Mouse (Mus musculus): Measurements from ENCODE around the gene Fmo4. TPM values are rescaled to one million over a fixed set of nuclear protein-coding genes. Genes with fewer than 3 reads are reported as not detected.

Gene Fmo4
- polyA plus RNA-seq (2016; fragmentation: Nextera tagmentation; extraction: Ambion mirVana): 0.08 TPM in 1 of 2 replicates, not detected in the other

DNA sequence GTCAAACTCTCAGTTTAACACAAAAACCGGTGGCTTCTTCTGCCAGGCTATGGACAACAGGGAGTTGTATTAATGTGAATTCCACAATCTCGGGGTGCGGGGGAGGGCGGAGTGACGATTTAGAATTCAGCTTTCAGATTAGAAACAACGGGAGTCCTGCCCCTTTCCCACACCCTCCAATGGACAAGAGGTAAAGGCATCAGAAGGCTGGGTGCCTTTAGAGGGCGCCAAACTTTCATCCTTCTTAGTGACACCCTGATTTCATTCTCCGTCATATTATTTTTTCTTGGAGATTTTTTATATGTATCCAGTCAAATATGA, at the start of gene Fmo4:
Fmo4 (minus strand) TSS at position 137 of the 321 bp plus-strand sequence.
- no peaks in the 10 kb centered on the region for H3K9me3 ChIP-seq
- H3K4me1 ChIP-seq: no peaks in the 10 kb centered on the region
- H3K36me3 ChIP-seq: no peaks in the 10 kb centered on the region
- no peaks in the 10 kb centered on the region for H3K27me3 ChIP-seq (ENCODE audit: insufficient read depth, poor library complexity, severe bottlenecking)
- no peak within 1 kb of the TSS for H3K4me3 ChIP-seq
- H3K27ac ChIP-seq: no peak within 1 kb of the TSS
- no peak for DNase-seq (ENCODE audit: low spot score)
- 39% methylated on average over 8 of the region's 8 CpGs for WGBS

DNA sequence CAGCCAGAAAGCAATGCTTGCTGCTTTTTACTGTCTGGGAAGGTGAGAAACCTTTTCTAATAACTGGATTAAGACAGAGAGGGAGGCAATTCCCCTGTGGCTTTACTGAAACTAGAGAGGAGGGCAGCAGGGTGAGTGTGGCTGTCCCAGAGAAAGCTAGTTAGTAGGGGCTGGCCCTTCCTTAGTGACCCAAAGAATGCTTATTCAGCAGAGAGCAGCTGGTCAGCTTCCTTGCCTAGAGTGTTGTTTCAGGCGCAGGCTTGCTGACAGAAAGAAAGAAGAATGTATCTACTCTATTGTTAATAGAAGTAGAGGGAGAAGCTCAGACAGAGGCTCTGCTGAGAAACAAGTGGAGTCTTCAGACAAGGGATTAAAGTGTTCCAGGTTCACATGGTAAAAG, 48.6 kb upstream of the Fmo4 start:
- WGBS: 38% methylated on average over 1 of the region's 1 CpGs
- Histone ChIP-seq H3K36me3 (no peaks in the 10 kb centered on the region), H3K4me1 (0 out of 2 replicates have a peak, but pooled peaks cover 2% of the 10 kb centered on the region), H3K27me3 (ENCODE audit: insufficient read depth, poor library complexity, severe bottlenecking) (no peaks in the 10 kb centered on the region), H3K9me3 (no peaks in the 10 kb centered on the region), H3K27ac (no peak overlapping the region), H3K4me3 (no peak overlapping the region)
- DNase-seq (ENCODE audit: low spot score): no peak

DNA sequence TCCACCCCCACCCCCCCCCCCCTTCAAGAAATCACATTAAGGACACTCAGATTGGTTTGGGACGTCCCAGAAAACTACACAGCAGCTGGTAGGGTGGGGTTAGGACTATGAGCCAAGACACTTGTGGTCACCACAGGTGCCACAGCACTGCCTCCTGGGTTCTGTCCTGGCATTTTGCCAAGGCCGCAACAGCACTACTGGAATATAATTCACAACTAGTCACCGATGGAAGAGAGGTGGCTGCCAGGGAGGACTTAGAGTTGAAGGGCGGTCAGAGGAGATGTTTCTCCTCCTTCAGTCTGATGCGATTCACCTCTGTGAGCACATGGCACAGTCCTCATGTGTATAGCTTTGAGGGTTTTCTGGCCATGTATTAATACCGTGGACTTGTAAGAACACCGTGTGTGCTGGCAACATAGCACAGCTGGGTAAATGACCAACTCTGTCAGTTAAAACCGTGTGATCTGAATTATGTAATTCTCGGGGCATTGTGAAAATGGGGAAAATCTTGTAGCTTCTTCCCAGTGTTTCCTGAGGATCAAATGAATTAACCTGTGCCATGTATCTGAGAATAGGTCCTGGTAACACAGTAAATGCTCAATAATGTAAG, 46.3 kb upstream of the Fmo4 start:
- Histone ChIP-seq H3K27ac (no peak overlapping the region), H3K27me3 (ENCODE audit: insufficient read depth, poor library complexity, severe bottlenecking) (no peaks in the 10 kb centered on the region), H3K4me1 (0 out of 2 replicates have a peak, but pooled peaks cover 2% of the 10 kb centered on the region), H3K36me3 (no peaks in the 10 kb centered on the region), H3K9me3 (no peaks in the 10 kb centered on the region), H3K4me3 (no peak overlapping the region)
- no peak for DNase-seq (ENCODE audit: low spot score)
- WGBS: 86% methylated on average over 9 of the region's 9 CpGs

DNA sequence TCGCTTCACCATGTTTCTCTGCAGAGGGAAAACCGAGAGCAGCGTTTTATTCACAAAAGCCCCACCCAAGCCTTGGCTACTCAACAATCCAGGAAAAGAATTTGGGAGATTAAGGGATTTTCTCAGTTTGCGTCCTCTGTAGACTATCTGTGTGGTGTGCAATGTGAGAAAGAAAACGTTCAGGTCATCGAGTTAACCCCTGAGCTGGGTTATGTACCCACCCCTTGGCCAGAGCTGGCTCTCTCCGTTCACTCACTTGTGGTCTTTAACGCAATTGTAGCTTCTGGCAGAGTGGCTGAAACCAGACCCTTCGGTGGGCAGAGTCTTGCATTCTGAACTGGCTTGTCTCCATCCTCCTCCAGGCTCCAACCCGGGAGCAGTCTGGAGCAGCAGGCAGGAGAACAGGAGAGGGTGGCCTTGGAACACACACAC, 45.8 kb upstream of the Fmo4 start:
- no peak overlapping the region for H3K27ac ChIP-seq
- no peaks in the 10 kb centered on the region for H3K36me3 ChIP-seq
- no peak for DNase-seq (ENCODE audit: low spot score)
- H3K9me3 ChIP-seq: no peaks in the 10 kb centered on the region
- H3K4me1 ChIP-seq: 0 out of 2 replicates have a peak, but pooled peaks cover 2% of the 10 kb centered on the region
- H3K27me3 ChIP-seq (ENCODE audit: insufficient read depth, poor library complexity, severe bottlenecking): no peaks in the 10 kb centered on the region
- WGBS: 68% methylated on average over 10 of the region's 10 CpGs
- H3K4me3 ChIP-seq: no peak overlapping the region

DNA sequence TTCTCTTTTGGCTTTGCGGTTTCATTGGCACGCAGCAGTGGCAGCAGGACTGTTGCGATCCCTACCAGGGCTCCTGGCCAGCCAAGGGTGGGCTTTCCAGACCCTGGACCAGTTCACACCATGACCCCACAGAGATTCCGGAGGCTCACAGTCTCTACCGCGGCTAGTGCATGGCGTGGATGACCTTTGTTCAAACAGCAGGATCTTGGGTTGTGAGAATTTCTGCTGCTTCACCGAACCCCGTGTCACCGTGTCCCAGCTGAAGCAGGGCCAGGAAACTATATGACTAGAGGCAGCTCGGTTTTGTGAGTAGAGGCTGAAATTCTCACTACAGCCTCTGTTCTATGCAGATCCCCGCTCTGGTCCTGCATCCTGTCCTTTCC, 45.0 kb upstream of the Fmo4 start:
- no peaks in the 10 kb centered on the region for H3K36me3 ChIP-seq
- H3K27me3 ChIP-seq (ENCODE audit: insufficient read depth, poor library complexity, severe bottlenecking): no peaks in the 10 kb centered on the region
- no peaks in the 10 kb centered on the region for H3K9me3 ChIP-seq
- 78% methylated on average over 12 of the region's 12 CpGs for WGBS
- no peak overlapping the region for H3K27ac ChIP-seq
- H3K4me1 ChIP-seq: 0 out of 2 replicates have a peak, but pooled peaks cover 2% of the 10 kb centered on the region
- no peak for DNase-seq (ENCODE audit: low spot score)
- H3K4me3 ChIP-seq: no peak overlapping the region

DNA sequence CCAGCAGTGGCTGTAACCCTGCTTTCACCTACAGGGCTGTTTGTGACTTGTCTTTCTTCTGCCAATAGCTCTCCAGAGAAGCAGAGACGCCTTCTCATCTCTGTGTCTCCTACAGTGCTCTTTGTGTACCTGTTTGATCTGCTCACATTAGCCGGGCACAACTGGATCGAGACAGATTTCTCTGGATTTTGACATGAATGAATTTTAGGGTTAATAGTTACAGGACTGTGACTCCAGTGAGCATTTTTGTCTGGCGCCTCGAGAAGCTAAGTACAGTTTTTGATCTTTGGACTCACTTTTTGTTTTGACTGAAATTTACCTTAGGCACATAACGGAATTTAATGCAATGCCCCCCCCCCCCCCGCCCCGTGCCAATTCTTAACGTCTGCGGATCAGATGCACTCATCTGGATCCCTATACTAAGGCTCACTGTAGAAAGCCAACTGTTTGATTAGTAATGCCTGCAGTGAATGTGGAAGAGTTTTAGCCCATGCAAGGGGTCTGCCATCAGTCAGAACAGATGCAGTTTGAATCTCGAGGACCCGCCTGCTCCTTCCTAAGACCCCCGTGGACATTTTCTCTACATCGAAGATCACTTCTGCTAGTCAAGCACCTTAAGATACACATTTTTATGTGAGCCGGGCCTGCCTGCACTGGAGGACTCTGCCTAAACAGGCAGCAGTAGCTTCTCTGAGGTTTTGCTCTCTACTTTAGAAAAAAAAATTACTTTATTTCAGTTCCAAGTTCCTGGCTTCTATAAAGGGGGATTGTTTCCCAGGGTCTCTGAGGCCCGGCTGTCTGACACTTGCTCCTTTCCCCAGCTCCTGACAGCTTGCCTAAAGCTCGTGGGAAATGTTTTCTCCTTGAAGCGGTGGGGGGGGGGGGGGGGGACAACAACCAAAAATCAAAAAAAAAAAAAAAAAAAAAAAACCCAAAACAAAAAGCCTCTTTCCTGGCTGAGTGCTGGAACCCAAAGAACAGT, 44.3 kb upstream of the Fmo4 start:
- no peaks in the 10 kb centered on the region for H3K36me3 ChIP-seq
- no peaks in the 10 kb centered on the region for H3K27me3 ChIP-seq (ENCODE audit: insufficient read depth, poor library complexity, severe bottlenecking)
- H3K4me1 ChIP-seq: 0 out of 2 replicates have a peak, but pooled peaks cover 2% of the 10 kb centered on the region
- H3K27ac ChIP-seq: no peak overlapping the region
- WGBS: 74% methylated on average over 17 of the region's 18 CpGs
- DNase-seq (ENCODE audit: low spot score): no peak
- H3K4me3 ChIP-seq: no peak overlapping the region
- H3K9me3 ChIP-seq: no peaks in the 10 kb centered on the region

DNA sequence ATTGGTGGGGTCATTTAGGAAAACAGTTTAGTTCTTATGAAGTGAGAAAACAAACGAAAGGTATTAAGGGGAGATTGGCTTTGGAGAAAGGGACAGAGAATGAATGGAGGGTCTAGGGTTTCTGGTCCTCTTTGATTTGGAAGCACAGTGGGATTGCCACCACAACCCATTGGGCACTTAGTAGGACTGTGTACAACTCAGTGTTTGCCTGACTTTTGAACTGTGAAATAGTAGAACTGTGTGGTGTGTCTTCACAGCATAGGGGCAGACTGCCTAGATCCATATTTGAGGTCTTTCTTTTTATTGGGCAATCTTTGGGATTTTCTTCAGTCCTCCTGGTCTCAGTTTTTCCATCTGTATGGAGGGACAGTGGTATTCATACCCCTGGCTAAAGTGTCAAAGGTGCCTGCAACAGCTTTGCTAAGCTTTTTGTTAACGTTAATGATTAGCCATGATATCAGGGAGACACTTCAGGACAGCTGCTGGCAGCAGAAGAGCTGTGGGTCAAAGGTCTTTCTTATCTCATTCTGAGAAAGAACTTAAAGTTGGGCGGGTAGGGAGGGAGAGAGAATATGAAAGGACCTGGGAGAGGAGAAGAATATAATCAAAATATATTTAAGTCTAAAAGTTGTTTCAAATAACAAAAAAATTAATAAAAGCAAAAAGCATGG, 40.2 kb upstream of the Fmo4 start:
- no peaks in the 10 kb centered on the region for H3K36me3 ChIP-seq
- no peak overlapping the region for H3K4me3 ChIP-seq
- H3K27me3 ChIP-seq (ENCODE audit: insufficient read depth, poor library complexity, severe bottlenecking): no peaks in the 10 kb centered on the region
- no peak for DNase-seq (ENCODE audit: low spot score)
- H3K9me3 ChIP-seq: no peaks in the 10 kb centered on the region
- no peak overlapping the region for H3K27ac ChIP-seq
- WGBS: 29% methylated on average over 3 of the region's 3 CpGs
- no peaks in the 10 kb centered on the region for H3K4me1 ChIP-seq

DNA sequence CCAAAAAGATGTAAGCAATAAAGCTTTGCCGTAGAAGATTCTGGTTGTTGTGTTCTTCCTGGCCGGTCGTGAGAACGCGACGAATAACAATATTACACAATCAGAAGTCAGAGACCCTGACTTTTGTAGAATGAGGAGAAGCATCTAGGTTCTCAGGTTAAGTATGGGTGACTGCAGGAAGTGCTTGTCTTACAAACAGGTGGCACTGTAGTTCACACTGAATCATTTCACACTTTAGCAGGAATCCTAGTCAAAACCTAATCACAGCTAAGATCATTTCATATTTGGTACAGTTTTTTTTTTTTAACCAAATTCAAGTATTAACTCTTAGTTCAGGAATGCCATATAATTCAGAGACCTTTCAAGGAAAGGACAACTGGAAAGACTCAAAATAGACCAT, 33.8 kb upstream of the Fmo4 start:
- Histone ChIP-seq H3K36me3 (no peaks in the 10 kb centered on the region), H3K27ac (no peak overlapping the region), H3K4me3 (no peak overlapping the region), H3K4me1 (no peaks in the 10 kb centered on the region), H3K9me3 (no peaks in the 10 kb centered on the region), H3K27me3 (ENCODE audit: insufficient read depth, poor library complexity, severe bottlenecking) (no peaks in the 10 kb centered on the region)
- WGBS: 94% methylated on average over 6 of the region's 6 CpGs
- no peak for DNase-seq (ENCODE audit: low spot score)

DNA sequence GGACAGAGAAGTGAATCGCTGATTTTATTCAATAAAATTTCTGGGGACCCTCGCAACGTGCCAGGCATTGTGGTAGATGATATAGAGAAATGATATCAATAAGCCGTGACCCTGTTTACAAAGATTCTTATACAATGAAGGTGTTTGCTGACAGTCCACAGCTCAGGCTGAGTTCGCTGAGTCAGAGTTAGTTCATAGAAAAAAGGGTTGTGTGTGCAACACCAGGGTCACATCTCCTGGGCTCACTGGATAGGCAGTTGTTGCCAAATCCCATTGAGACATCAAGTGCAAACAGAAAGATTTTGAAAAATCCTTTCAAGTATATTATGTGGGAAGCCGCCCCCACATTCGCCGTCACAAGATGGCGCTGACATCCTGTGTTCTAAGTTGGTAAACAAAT, 26.4 kb upstream of the Fmo4 start:
- no peaks in the 10 kb centered on the region for H3K36me3 ChIP-seq
- H3K27me3 ChIP-seq (ENCODE audit: insufficient read depth, poor library complexity, severe bottlenecking): no peaks in the 10 kb centered on the region
- H3K9me3 ChIP-seq: no peaks in the 10 kb centered on the region
- H3K27ac ChIP-seq: no peak overlapping the region
- no peak for DNase-seq (ENCODE audit: low spot score)
- no peak overlapping the region for H3K4me3 ChIP-seq
- 89% methylated on average over 9 of the region's 9 CpGs for WGBS
- H3K4me1 ChIP-seq: no peaks in the 10 kb centered on the region

DNA sequence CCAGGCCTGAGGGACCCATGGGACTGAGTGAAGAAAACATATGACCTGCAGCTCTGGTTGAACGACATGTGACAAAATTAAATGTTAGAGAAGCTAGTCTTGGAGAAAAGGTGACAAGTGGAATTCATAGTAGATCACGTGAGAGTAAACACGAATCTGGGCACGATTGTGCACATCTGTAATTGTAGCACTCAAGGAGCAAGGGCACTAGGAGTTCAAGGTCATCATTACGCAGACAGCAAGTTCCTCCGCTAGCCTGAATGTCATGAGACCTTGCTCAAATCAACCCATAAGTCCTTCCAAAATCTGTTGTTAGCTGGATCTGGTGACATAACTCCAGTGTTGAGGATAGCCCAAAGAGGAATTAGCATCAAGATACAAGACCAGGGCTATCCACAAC, 25.2 kb upstream of the Fmo4 start:
- no peaks in the 10 kb centered on the region for H3K36me3 ChIP-seq
- 89% methylated on average over 6 of the region's 6 CpGs for WGBS
- no peak overlapping the region for H3K27ac ChIP-seq
- no peaks in the 10 kb centered on the region for H3K9me3 ChIP-seq
- H3K27me3 ChIP-seq (ENCODE audit: insufficient read depth, poor library complexity, severe bottlenecking): no peaks in the 10 kb centered on the region
- no peak overlapping the region for H3K4me3 ChIP-seq
- DNase-seq (ENCODE audit: low spot score): no peak
- no peaks in the 10 kb centered on the region for H3K4me1 ChIP-seq

DNA sequence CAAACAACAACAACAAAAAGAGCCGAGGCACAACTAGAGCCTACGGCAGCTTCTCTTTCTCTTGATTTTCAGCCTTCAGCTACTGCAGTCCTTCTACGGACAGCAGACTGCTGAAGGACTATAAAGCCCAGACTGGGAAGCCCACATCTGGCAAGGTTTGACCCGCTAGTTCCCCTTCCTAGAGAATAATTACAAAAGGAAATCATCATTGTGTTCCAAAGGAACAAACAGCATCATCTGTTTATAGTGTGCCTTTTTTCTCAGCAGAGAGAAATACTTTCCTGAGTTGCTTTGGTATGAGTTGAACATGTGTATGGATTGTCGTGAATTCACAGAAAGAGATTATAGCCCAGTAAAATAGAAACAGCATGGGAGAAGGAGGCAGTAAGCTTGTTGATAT, 20.6 kb upstream of the Fmo4 start:
- Histone ChIP-seq H3K27me3 (ENCODE audit: insufficient read depth, poor library complexity, severe bottlenecking) (no peaks in the 10 kb centered on the region), H3K9me3 (no peaks in the 10 kb centered on the region), H3K27ac (no peak overlapping the region), H3K4me1 (peaks cover 4% of the 10 kb centered on the region; the same call in 1 of the 2 replicates), H3K4me3 (no peak overlapping the region), H3K36me3 (no peaks in the 10 kb centered on the region)
- WGBS: 82% methylated on average over 5 of the region's 5 CpGs
- no peak for DNase-seq (ENCODE audit: low spot score)

DNA sequence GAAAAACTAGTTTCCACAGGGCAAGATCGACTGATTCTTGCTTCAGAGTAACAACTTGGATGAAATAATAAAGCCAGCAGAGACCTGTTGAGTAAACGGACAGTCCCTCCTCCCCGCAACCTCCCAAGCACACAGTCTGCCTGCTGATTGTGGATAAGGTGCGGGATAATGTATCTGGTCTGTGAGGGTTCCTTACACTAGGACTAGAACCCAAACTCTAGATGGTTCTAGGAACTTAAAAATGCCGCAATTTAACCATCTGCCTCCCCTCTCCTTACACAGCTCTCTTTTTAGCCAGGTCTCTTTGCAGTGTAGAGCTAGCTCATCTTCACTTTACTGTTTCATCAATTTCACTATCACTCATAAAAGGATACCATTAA, 18.8 kb upstream of the Fmo4 start:
- Histone ChIP-seq H3K4me3 (no peak overlapping the region), H3K27me3 (ENCODE audit: insufficient read depth, poor library complexity, severe bottlenecking) (no peaks in the 10 kb centered on the region), H3K9me3 (no peaks in the 10 kb centered on the region), H3K36me3 (no peaks in the 10 kb centered on the region), H3K27ac (no peak overlapping the region), H3K4me1 (peaks cover 4% of the 10 kb centered on the region; the same call in 1 of the 2 replicates)
- no peak for DNase-seq (ENCODE audit: low spot score)
- WGBS: 63% methylated on average over 5 of the region's 5 CpGs
